Mouse (Mus musculus) myocyte (in vitro differentiated cells): ENCODE measurements around the gene 4930426L09Rik. TPM values are rescaled to one million over a fixed set of nuclear protein-coding genes. Genes with fewer than 3 reads are reported as not detected.
A peak's percentile ranks its signal among the peaks of the same experiment; 100 is the strongest.

ENCODE experiments used
- H3K27me3 ChIP-seq: one replicate; pipeline ENCODE4 v1.6.1; 2011; ENCODE audit not compliant: control insufficient read depth, insufficient read depth, insufficient read length
- H3K36me3 ChIP-seq: one replicate; pipeline ENCODE4 v1.6.1; 2011; ENCODE audit not compliant: control insufficient read depth, insufficient read depth
- H3K4me2 ChIP-seq: one replicate; pipeline ENCODE4 v1.6.1; 2011; ENCODE audit warnings: low read depth, control low read depth
- H3K4me3 ChIP-seq: one replicate; pipeline ENCODE4 v1.5.1; 2011; ENCODE audit warnings: mild to moderate bottlenecking, control low read depth, moderate library complexity
- H3K79me2 ChIP-seq: one replicate; pipeline ENCODE4 v1.6.1; 2011; ENCODE audit not compliant: control insufficient read depth, insufficient read depth
- H3ac ChIP-seq: one replicate; pipeline ENCODE4 v1.6.1; 2011; ENCODE audit not compliant: control insufficient read depth, insufficient read length
- CEBPB ChIP-seq: IDR thresholded peaks from 2 replicates; pipeline ENCODE4 v1.6.1; 2011; ENCODE audit warnings: mild to moderate bottlenecking, moderate library complexity; ENCODE audit not compliant: poor library complexity, insufficient read depth, severe bottlenecking
- E2F4 ChIP-seq: IDR thresholded peaks from one replicate; pipeline ENCODE4 v1.6.1; 2011; ENCODE audit warnings: mild to moderate bottlenecking, control low read depth, moderate library complexity; ENCODE audit not compliant: insufficient read depth
- MAX ChIP-seq: IDR thresholded peaks from one replicate; pipeline ENCODE4 v1.6.1; 2011; ENCODE audit warnings: low read depth, mild to moderate bottlenecking, control low read depth
- MYOD1 ChIP-seq, 3 experiments: IDR thresholded peaks; one replicate each; pipeline ENCODE4 v1.6.1; 2011; ENCODE audit warnings: control low read depth in 2 of 3, low read depth in 2 of 3, mild to moderate bottlenecking in 2 of 3, moderate library complexity in 1 of 3; ENCODE audit not compliant: insufficient read length in 2 of 3, control insufficient read depth in 1 of 3
- MYOG ChIP-seq, 3 experiments: IDR thresholded peaks; one replicate each; pipeline ENCODE4 v1.6.1; 2011; ENCODE audit warnings: control low read depth in 2 of 3, low read depth in 2 of 3, mild to moderate bottlenecking in 2 of 3; ENCODE audit not compliant: insufficient read length in 2 of 3, control insufficient read depth in 1 of 3, insufficient read depth in 1 of 3
- POLR2A ChIP-seq: IDR thresholded peaks from one replicate; pipeline ENCODE4 v1.6.1; 2011; ENCODE audit warnings: low read depth, mild to moderate bottlenecking, control low read depth, moderate library complexity; ENCODE audit not compliant: insufficient read length
- POLR2AphosphoS2 ChIP-seq: IDR thresholded peaks from one replicate; pipeline ENCODE4 v1.6.1; 2011; ENCODE audit warnings: low read depth, control low read depth; ENCODE audit not compliant: insufficient read length
- REST ChIP-seq: IDR thresholded peaks from one replicate; pipeline ENCODE4 v1.6.1; 2011; ENCODE audit warnings: mild to moderate bottlenecking, control low read depth, moderate library complexity; ENCODE audit not compliant: insufficient read depth, insufficient read length
- SRF ChIP-seq: IDR thresholded peaks from one replicate; pipeline ENCODE4 v1.6.1; 2011; ENCODE audit warnings: low read depth; ENCODE audit not compliant: control insufficient read depth, insufficient read length
- TCF12 ChIP-seq: IDR thresholded peaks from one replicate; pipeline ENCODE4 v1.6.1; 2011; ENCODE audit warnings: mild to moderate bottlenecking, control low read depth; ENCODE audit not compliant: poor library complexity, insufficient read depth, severe bottlenecking
- TCF3 ChIP-seq: IDR thresholded peaks from one replicate; pipeline ENCODE4 v1.6.1; 2011; ENCODE audit warnings: low read depth, control low read depth; ENCODE audit not compliant: insufficient read length
- USF1 ChIP-seq: IDR thresholded peaks from one replicate; pipeline ENCODE4 v1.6.1; 2011; ENCODE audit warnings: low read depth, mild to moderate bottlenecking, control low read depth, moderate library complexity
- polyA plus RNA-seq: library from polyadenylated mRNA; unstranded; fragments of >200 nt; fragmentation: generic; extraction: Trizol; gene quantifications from one replicate; pipeline ENCODE4 v1.2.1, GENCODE M21; 2012; ENCODE audit warnings: missing spikeins

Gene 4930426L09Rik
- polyA plus RNA-seq, 1 experiment, result 0.35 TPM

DNA sequence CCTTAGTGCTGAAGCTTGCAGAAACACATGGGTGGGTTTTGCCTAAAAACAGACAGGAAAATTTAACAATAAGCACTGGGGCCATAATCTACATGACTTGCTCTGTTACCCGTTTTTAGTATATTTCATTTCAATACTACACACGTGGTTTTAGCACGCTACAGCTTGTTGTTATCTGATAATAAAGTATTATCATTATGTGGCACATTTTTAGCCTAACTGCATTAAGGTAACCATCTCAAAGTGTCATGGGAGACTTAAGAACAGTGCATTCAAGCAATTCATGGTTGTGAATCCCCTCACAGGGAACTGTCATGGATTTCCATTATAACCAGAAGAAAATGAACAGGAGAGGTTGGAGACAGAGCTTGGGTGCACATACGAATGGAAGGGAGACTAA, 43.7 kb upstream of the 4930426L09Rik start:
- Histone ChIP-seq H3K36me3 (no peaks in the 10 kb centered on the region), H3K4me2 (no peak overlapping the region), H3K27me3 (no peaks in the 10 kb centered on the region), H3K79me2 (peaks cover 51% of the 10 kb centered on the region), H3ac (no peak overlapping the region), H3K4me3 (no peak overlapping the region)
- no peak for TF ChIP-seq CEBPB
- TF ChIP-seq POLR2AphosphoS2, result no peak
- no peak for TF ChIP-seq TCF3
- no peak for TF ChIP-seq MAX
- TF ChIP-seq TCF12, result no peak
- no peak for TF ChIP-seq MYOG (IDR thresholded peaks at IDR 0.05; ENCODE audit: control insufficient read depth in 1 of 3, insufficient read depth in 1 of 3, insufficient read length in 2 of 3, low read depth in 2 of 3)
- TF ChIP-seq E2F4, result no peak
- no peak for TF ChIP-seq MYOD1 (IDR thresholded peaks at IDR 0.05; ENCODE audit: control insufficient read depth in 1 of 3, insufficient read length in 2 of 3, low read depth in 2 of 3)
- TF ChIP-seq REST, result no peak
- no peak for TF ChIP-seq POLR2A
- no peak for TF ChIP-seq SRF

DNA sequence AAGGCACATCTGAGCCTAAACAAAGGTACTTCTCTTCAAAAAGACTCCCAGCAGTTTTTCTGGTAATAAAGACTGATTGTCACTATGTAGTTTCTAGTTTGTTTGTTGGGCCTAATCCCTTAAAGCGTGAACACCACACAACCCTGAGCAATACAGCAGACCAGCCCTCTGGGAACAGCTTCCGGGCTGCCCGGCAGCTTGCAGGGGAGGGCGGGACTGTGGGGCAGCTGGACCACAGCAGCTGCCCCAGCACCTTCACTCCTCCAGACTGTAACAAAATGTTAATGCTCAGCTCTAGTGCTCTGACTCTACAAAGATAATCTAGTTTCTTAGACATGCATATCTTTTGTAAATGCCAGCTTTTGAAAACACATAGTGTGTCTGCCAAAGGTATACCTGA, 43.1 kb upstream of the 4930426L09Rik start:
- no peak overlapping the region for H3ac ChIP-seq
- no peak overlapping the region for H3K4me2 ChIP-seq
- peaks cover 53% of the 10 kb centered on the region for H3K79me2 ChIP-seq
- no peak overlapping the region for H3K4me3 ChIP-seq
- no peaks in the 10 kb centered on the region for H3K27me3 ChIP-seq
- TF ChIP-seq TCF3 (no peak), MAX (no peak), MYOD1 (IDR thresholded peaks at IDR 0.05; ENCODE audit: control insufficient read depth in 1 of 3, insufficient read length in 2 of 3, low read depth in 2 of 3) (peak in 2 of 3 experiments; percentile 42 to 76), USF1 (no peak), TCF12 (peak; percentile 19), POLR2A (no peak), MYOG (IDR thresholded peaks at IDR 0.05; ENCODE audit: control insufficient read depth in 1 of 3, insufficient read depth in 1 of 3, insufficient read length in 2 of 3, low read depth in 2 of 3) (peak in 2 of 3 experiments; percentile 46 to 65), REST (no peak), E2F4 (no peak), POLR2AphosphoS2 (no peak), CEBPB (no peak), SRF (no peak)
- H3K36me3 ChIP-seq, result no peaks in the 10 kb centered on the region

DNA sequence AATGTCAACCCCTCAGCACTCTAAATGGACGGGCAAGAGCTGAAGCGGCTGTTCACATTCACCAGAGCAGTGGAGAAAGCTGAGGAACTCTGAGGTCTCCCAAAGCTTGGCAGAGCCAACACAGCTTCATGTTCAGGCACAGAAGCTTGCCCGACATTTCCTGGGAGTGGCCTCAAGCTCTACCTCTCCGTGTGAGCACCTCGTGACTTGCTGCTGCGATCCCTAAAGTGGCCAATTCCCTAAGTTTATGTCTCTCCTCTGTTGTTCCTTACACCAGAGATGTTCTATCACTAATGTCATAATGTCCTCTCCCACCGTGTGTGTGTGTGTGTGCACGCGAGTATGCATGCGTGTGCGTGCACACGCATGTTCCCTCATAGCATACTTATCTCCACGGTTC, 42.5 kb upstream of the 4930426L09Rik start:
- no peaks in the 10 kb centered on the region for H3K36me3 ChIP-seq
- no peak for TF ChIP-seq E2F4
- H3ac ChIP-seq, result no peak overlapping the region
- H3K79me2 ChIP-seq, result peaks cover 49% of the 10 kb centered on the region
- H3K27me3 ChIP-seq, result no peaks in the 10 kb centered on the region
- H3K4me3 ChIP-seq, result no peak overlapping the region
- H3K4me2 ChIP-seq, result no peak overlapping the region

DNA sequence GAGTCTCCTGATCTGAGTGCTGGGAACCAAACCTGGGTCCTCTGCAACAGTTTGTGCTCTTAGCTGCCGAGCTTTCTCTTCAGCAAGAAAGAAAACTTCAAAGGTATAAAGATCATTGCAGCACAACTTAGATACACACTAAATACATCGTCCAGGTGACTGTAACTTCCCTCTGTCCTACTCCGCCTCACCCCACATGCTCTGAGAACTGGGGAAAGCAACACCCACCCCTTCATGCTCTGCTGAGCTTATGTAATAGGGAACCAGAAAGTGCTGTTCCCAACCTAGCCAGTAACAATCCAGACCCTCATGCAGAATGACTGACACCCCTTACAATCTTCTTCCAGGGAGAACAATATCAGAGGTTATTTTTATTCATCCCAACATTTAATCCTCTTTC, 41.7 kb upstream of the 4930426L09Rik start:
- H3K27me3 ChIP-seq, result no peaks in the 10 kb centered on the region
- H3K36me3 ChIP-seq, result no peaks in the 10 kb centered on the region
- no peak overlapping the region for H3K4me2 ChIP-seq
- no peak overlapping the region for H3ac ChIP-seq
- peaks cover 49% of the 10 kb centered on the region for H3K79me2 ChIP-seq
- no peak overlapping the region for H3K4me3 ChIP-seq
- no peak for TF ChIP-seq E2F4
- no peak for TF ChIP-seq MYOG (IDR thresholded peaks at IDR 0.05; ENCODE audit: control insufficient read depth in 1 of 3, insufficient read depth in 1 of 3, insufficient read length in 2 of 3, low read depth in 2 of 3)
- no peak for TF ChIP-seq REST
- TF ChIP-seq TCF12, result no peak
- no peak for TF ChIP-seq POLR2A
- TF ChIP-seq USF1, result no peak
- TF ChIP-seq MAX, result no peak
- no peak for TF ChIP-seq POLR2AphosphoS2
- TF ChIP-seq CEBPB, result no peak
- TF ChIP-seq MYOD1 (IDR thresholded peaks at IDR 0.05; ENCODE audit: control insufficient read depth in 1 of 3, insufficient read length in 2 of 3, low read depth in 2 of 3), result no peak
- TF ChIP-seq SRF, result no peak
- TF ChIP-seq TCF3, result no peak

DNA sequence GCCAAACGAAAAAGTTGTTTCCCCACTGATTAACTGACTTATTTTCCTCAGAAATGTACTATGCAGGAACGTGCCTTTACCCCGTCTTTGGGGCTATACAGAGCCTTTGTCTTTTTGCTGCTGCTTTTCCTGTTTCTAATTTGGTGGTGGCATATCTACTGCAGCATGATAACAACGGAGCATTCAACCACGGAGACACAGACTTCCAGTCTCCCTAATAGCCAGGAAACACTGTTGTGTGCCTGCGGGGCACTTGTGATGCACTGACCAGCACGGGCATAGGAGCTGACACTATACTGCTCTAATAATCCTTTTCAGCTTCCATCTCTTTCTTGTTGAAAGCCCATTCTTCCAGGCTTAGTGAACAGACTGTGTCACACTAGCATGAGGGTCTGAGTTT, 41.2 kb upstream of the 4930426L09Rik start:
- no peak overlapping the region for H3K4me3 ChIP-seq

More for the DNA sequence above, 41.2 kb upstream of the 4930426L09Rik start:
- no peaks in the 10 kb centered on the region for H3K27me3 ChIP-seq
- H3K79me2 ChIP-seq, result peaks cover 49% of the 10 kb centered on the region
- no peak overlapping the region for H3ac ChIP-seq
- no peak overlapping the region for H3K4me2 ChIP-seq
- TF ChIP-seq POLR2A (no peak), REST (no peak), MAX (no peak)
- no peaks in the 10 kb centered on the region for H3K36me3 ChIP-seq
